Mouse (Mus musculus): Measurements from ENCODE around the gene Rnf135.

DNA sequence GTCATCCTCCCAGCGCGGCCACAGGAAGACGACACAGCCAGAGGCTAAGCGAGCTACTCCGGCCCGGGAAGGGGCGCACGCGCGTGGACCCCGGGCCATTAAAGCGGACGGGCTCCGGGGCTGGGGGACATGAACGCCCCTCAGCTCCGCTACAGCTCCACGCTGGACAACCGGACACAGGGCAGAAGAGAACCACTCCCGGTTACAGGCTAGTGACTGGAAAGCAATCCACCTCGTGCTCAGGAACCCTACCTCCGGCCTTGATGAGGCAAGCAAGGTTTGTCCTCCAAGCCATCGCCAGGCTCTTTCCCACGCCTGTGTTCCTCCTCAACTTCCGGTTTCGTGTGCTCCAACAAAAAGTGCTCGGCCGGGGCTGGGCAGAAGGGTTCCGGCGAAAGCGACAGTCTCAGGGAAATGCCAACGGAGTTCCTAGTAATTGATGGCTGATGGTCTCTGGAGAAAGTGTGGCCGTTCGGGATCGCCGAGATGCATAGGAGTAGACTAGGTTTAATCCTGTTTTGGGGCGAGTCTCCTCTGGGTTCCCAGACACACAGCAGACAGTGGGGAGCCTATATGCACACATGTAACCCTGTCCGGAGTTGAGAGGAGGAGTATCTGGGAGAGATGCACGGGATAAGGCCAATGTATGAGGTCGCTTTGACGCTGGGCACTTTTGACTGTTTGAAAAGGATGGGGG, 41.7 kb upstream of the Rnf135 start, which contains the start of gene Tefm:
- TF ChIP-seq POLR2A (IDR thresholded peaks at IDR 0.05; ENCODE audit: control insufficient read depth in 1 of 2, insufficient read depth in 1 of 2, low read depth in 1 of 2, low read length in 2 of 2, poor library complexity in 1 of 2) (peak; percentile 92 to 100), CTCF (IDR thresholded peaks at IDR 0.05 in 2 of 3, conservative IDR thresholded peaks at IDR 0.05 in 1 of 3; ENCODE audit: control insufficient read depth in 1 of 3, insufficient read depth in 1 of 3, low read depth in 2 of 3, low read length in 3 of 3, poor library complexity in 1 of 3, severe bottlenecking in 1 of 3) (no peak), CHD2 (IDR thresholded peaks at IDR 0.05; ENCODE audit: low read length) (no peak), TCF12 (IDR thresholded peaks at IDR 0.05; ENCODE audit: low read depth, low read length) (peak; percentile 94), MYC (IDR thresholded peaks at IDR 0.05; ENCODE audit: low read depth, low read length) (peak; percentile 98), SMC3 (IDR thresholded peaks at IDR 0.05; ENCODE audit: low read depth, low read length) (no peak), KAT2A (conservative IDR thresholded peaks at IDR 0.05; ENCODE audit: low read depth, low read length) (peak; percentile 74), CHD1 (IDR thresholded peaks at IDR 0.05; ENCODE audit: low read depth, low read length) (no peak), EP300 (IDR thresholded peaks at IDR 0.05; ENCODE audit: low read depth in 1 of 2, low read length in 2 of 2) (peak in 1 of 2 experiments; percentile 33; a peak in 1 of 4 replicates), ETS1 (IDR thresholded peaks at IDR 0.05; ENCODE audit: low read depth, low read length) (peak; percentile 66; the same call in 1 of the 2 replicates), RAD21 (IDR thresholded peaks at IDR 0.05; ENCODE audit: low read depth, low read length) (no peak), ZKSCAN1 (IDR thresholded peaks at IDR 0.05; ENCODE audit: low read depth, low read length) (no peak)
